Mouse (Mus musculus) brain, embryonic 14.5 days (tissue): ENCODE measurements around the gene Lamp5.

Experiments
- CTCF ChIP-seq: fragments of 200-500 bp; IDR thresholded peaks from 2 replicates; pipeline ENCODE4 v1.5.1; 2012; ENCODE audit warnings: inconsistent platforms, mild to moderate bottlenecking, moderate library complexity, borderline replicate concordance; ENCODE audit not compliant: insufficient read depth, insufficient read length; ENCODE audit errors: extremely low read depth
- POLR2A ChIP-seq: fragments of 200-500 bp; IDR thresholded peaks from 2 replicates; pipeline ENCODE4 v1.6.1; 2012; ENCODE audit warnings: mild to moderate bottlenecking, inconsistent platforms, borderline replicate concordance; ENCODE audit not compliant: poor library complexity, insufficient read depth, insufficient read length, severe bottlenecking; ENCODE audit errors: extremely low read depth

DNA sequence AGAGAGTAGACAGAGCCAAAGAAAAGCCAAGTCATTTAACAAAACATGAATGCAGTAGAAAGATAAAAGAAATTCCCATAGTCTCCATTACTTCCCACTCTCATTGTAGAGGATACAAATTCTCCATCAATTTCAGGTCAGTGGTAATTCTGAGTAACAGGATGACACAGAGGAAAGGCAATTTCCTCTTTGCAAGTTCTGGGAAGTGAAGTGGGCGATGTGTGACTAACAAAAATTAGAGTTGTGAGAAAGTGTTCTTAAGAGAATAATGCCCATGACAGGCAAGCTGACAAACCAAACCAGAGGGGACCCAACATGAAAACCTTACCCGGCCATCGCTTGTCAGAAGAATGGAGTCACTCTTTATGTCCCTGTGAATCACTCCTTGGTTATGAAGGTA is 45.1 kb downstream of the Lamp5 start:
- TF ChIP-seq POLR2A (no peak), CTCF (no peak)
